Mouse (Mus musculus) CH12.LX (cell line): ENCODE results near the gene Ccdc57. TPM values are rescaled to one million over a fixed set of nuclear protein-coding genes. Genes with fewer than 3 reads are reported as not detected.

Experiments used
- DNase-seq: peaks from one replicate; pipeline ENCODE4 v3.0.0-alpha.2; 2013; ENCODE audit errors: extremely low read depth
- H3K27ac ChIP-seq: 2 replicates; pipeline ENCODE4 v1.5.1; 2012; ENCODE audit warnings: low read depth, mild to moderate bottlenecking, control low read depth, moderate library complexity; ENCODE audit not compliant: insufficient read depth
- H3K27me3 ChIP-seq: replicated peaks from 2 replicates; pipeline ENCODE3; 2012; ENCODE audit warnings: inconsistent platforms
- H3K36me3 ChIP-seq, 2 experiments: replicated peaks in 1 of 2; 2 replicates each; pipeline versions ENCODE3 to v1.6.1; 2012; ENCODE audit warnings: inconsistent platforms in 1 of 2, low read length in 1 of 2, mild to moderate bottlenecking in 1 of 2, mixed read lengths in 1 of 2, moderate library complexity in 1 of 2; ENCODE audit not compliant: control insufficient read depth in 1 of 2, insufficient read depth in 1 of 2
- H3K4me1 ChIP-seq, 2 experiments: 2 replicates each; pipeline ENCODE4 v1.6.1; 2012; ENCODE audit warnings: inconsistent platforms in 1 of 2, moderate library complexity in 1 of 2; ENCODE audit not compliant: insufficient read depth in 2 of 2, control insufficient read depth in 1 of 2
- H3K4me2 ChIP-seq: 2 replicates; pipeline ENCODE4 v1.6.1; 2012; ENCODE audit warnings: low read depth, mild to moderate bottlenecking, control low read depth; ENCODE audit not compliant: poor library complexity, insufficient read depth, severe bottlenecking
- H3K4me3 ChIP-seq, 3 experiments: fragments of 150-350 bp in 1 of 3; sonication (generic) in 1 of 3; replicated peaks in 1 of 3; 2 replicates each; pipeline versions ENCODE3 to v1.5.1; 2011 to 2012; ENCODE audit warnings: low read depth in 2 of 3, low read length in 2 of 3, mild to moderate bottlenecking in 2 of 3, moderate library complexity in 2 of 3, control low read depth in 1 of 3, improper control_type of control experiment in 1 of 3, inconsistent platforms in 1 of 3, mixed read lengths in 1 of 3; ENCODE audit not compliant: poor library complexity in 1 of 3
- H3K79me2 ChIP-seq: replicated peaks from 2 replicates; pipeline ENCODE4 v1.6.1; 2012; ENCODE audit warnings: mild to moderate bottlenecking, moderate library complexity; ENCODE audit not compliant: control insufficient read depth, poor library complexity, insufficient read depth, severe bottlenecking; ENCODE audit errors: extremely low read depth
- H3K9ac ChIP-seq: 2 replicates; pipeline ENCODE4 v1.6.1; 2012; ENCODE audit warnings: low read depth, mild to moderate bottlenecking, control low read depth, moderate library complexity; ENCODE audit not compliant: insufficient read depth
- H3K9me3 ChIP-seq: replicated peaks from 2 replicates; pipeline ENCODE3; 2012; ENCODE audit warnings: low read length, inconsistent platforms, mixed read lengths
- BHLHE40 ChIP-seq: IDR thresholded peaks from 2 replicates; pipeline ENCODE4 v1.6.1; 2011; ENCODE audit warnings: mild to moderate bottlenecking, low read depth, low read length, improper control_type of control experiment
- CHD1 ChIP-seq: IDR thresholded peaks from 2 replicates; pipeline ENCODE4 v1.6.1; 2012; ENCODE audit warnings: low read depth, low read length, improper control_type of control experiment, inconsistent platforms
- CHD2 ChIP-seq: IDR thresholded peaks from 2 replicates; pipeline ENCODE4 v1.6.1; 2011; ENCODE audit warnings: low read length, improper control_type of control experiment
- CTCF ChIP-seq, 2 experiments: IDR thresholded peaks in 1 of 2; conservative IDR thresholded peaks in 1 of 2; 2 replicates each; pipeline ENCODE4 v1.5.1; 2011 to 2012; ENCODE audit warnings: low read depth in 2 of 2, low read length in 2 of 2, improper control_type of control experiment in 1 of 2, inconsistent platforms in 1 of 2, mild to moderate bottlenecking in 1 of 2, moderate library complexity in 1 of 2
- E2F4 ChIP-seq: IDR thresholded peaks from 2 replicates; pipeline ENCODE4 v1.6.1; 2011; ENCODE audit warnings: low read depth, low read length, improper control_type of control experiment; ENCODE audit not compliant: insufficient replicate concordance
- ELF1 ChIP-seq: IDR thresholded peaks from 2 replicates; pipeline ENCODE4 v1.6.1; 2014; ENCODE audit warnings: low read depth, mild to moderate bottlenecking, inconsistent platforms, low read length, improper control_type of control experiment
- EP300 ChIP-seq: IDR thresholded peaks from 2 replicates; pipeline ENCODE4 v1.6.1; 2011; ENCODE audit warnings: low read length, improper control_type of control experiment
- ETS1 ChIP-seq: conservative IDR thresholded peaks from 2 replicates; pipeline ENCODE4 v1.6.1; 2012; ENCODE audit warnings: low read depth, mild to moderate bottlenecking, inconsistent platforms, low read length, improper control_type of control experiment, moderate library complexity
- GABPA ChIP-seq: IDR thresholded peaks from 2 replicates; pipeline ENCODE4 v1.6.1; 2012; ENCODE audit warnings: low read depth, low read length, improper control_type of control experiment, inconsistent platforms; ENCODE audit not compliant: insufficient replicate concordance
- HCFC1 ChIP-seq: IDR thresholded peaks from 2 replicates; pipeline ENCODE4 v1.6.1; 2012; ENCODE audit warnings: low read depth, mild to moderate bottlenecking, inconsistent platforms, low read length, improper control_type of control experiment
- IRF4 ChIP-seq: IDR thresholded peaks from 2 replicates; pipeline ENCODE4 v1.6.1; 2014; ENCODE audit warnings: low read depth, mild to moderate bottlenecking, inconsistent platforms, low read length, improper control_type of control experiment
- JUN ChIP-seq: IDR thresholded peaks from 2 replicates; pipeline ENCODE4 v1.6.1; 2011; ENCODE audit warnings: low read depth, mild to moderate bottlenecking, low read length, improper control_type of control experiment, moderate library complexity; ENCODE audit not compliant: insufficient read depth
- JUND ChIP-seq: conservative IDR thresholded peaks from 2 replicates; pipeline ENCODE4 v1.6.1; 2011; ENCODE audit warnings: low read depth, low read length, improper control_type of control experiment
- KAT2A ChIP-seq: IDR thresholded peaks from 2 replicates; pipeline ENCODE4 v1.6.1; 2012; ENCODE audit warnings: low read length, improper control_type of control experiment, inconsistent platforms; ENCODE audit not compliant: insufficient replicate concordance
- MAFK ChIP-seq: IDR thresholded peaks from 2 replicates; pipeline ENCODE4 v1.6.1; 2011; ENCODE audit warnings: low read length, improper control_type of control experiment; ENCODE audit not compliant: insufficient replicate concordance
- MAX ChIP-seq: IDR thresholded peaks from 2 replicates; pipeline ENCODE4 v1.6.1; 2011; ENCODE audit warnings: low read length, improper control_type of control experiment
- MAZ ChIP-seq: IDR thresholded peaks from 2 replicates; pipeline ENCODE4 v1.6.1; 2012; ENCODE audit warnings: low read depth, mild to moderate bottlenecking, inconsistent platforms, low read length, improper control_type of control experiment, moderate library complexity
- MEF2A ChIP-seq: IDR thresholded peaks from 2 replicates; pipeline ENCODE4 v1.6.1; 2014; ENCODE audit warnings: low read depth, mild to moderate bottlenecking, inconsistent platforms, low read length, improper control_type of control experiment, borderline replicate concordance
- MXI1 ChIP-seq: IDR thresholded peaks from 2 replicates; pipeline ENCODE4 v1.6.1; 2011; ENCODE audit warnings: mild to moderate bottlenecking, low read depth, low read length, improper control_type of control experiment
- MYC ChIP-seq: IDR thresholded peaks from 2 replicates; pipeline ENCODE4 v1.6.1; 2011; ENCODE audit warnings: low read depth, mild to moderate bottlenecking, improper control_type of control experiment, low read length
- NELFE ChIP-seq: IDR thresholded peaks from 2 replicates; pipeline ENCODE4 v1.6.1; 2011; ENCODE audit warnings: low read depth, low read length, improper control_type of control experiment
- NRF1 ChIP-seq: IDR thresholded peaks from 2 replicates; pipeline ENCODE4 v1.6.1; 2014; ENCODE audit warnings: low read depth, mild to moderate bottlenecking, inconsistent platforms, low read length, improper control_type of control experiment, moderate library complexity
- PAX5 ChIP-seq: IDR thresholded peaks from 2 replicates; pipeline ENCODE4 v1.6.1; 2012; ENCODE audit warnings: low read length, inconsistent platforms, mixed read lengths
- POLR2A ChIP-seq: IDR thresholded peaks from 2 replicates; pipeline ENCODE4 v1.6.1; 2011; ENCODE audit warnings: low read depth, mild to moderate bottlenecking, improper control_type of control experiment, low read length
- POLR2AphosphoS2 ChIP-seq: IDR thresholded peaks from 2 replicates; pipeline ENCODE4 v1.6.1; 2011; ENCODE audit warnings: low read depth, low read length, improper control_type of control experiment
- RAD21 ChIP-seq: IDR thresholded peaks from 2 replicates; pipeline ENCODE4 v1.6.1; 2011; ENCODE audit warnings: low read depth, mild to moderate bottlenecking, low read length, improper control_type of control experiment, moderate library complexity
- RCOR1 ChIP-seq: conservative IDR thresholded peaks from 2 replicates; pipeline ENCODE4 v1.6.1; 2012; ENCODE audit warnings: low read depth, mild to moderate bottlenecking, inconsistent platforms, low read length, improper control_type of control experiment
- SIN3A ChIP-seq: IDR thresholded peaks from 2 replicates; pipeline ENCODE4 v1.6.1; 2012; ENCODE audit warnings: low read length, improper control_type of control experiment, inconsistent platforms
- SMC3 ChIP-seq: IDR thresholded peaks from 2 replicates; pipeline ENCODE4 v1.6.1; 2011; ENCODE audit warnings: low read depth, low read length, improper control_type of control experiment
- TBP ChIP-seq: conservative IDR thresholded peaks from 2 replicates; pipeline ENCODE4 v1.6.1; 2011; ENCODE audit warnings: low read depth, low read length, improper control_type of control experiment
- TCF12 ChIP-seq: IDR thresholded peaks from 2 replicates; pipeline ENCODE4 v1.6.1; 2014; ENCODE audit warnings: low read depth, mild to moderate bottlenecking, inconsistent platforms, low read length, improper control_type of control experiment
- UBTF ChIP-seq: IDR thresholded peaks from 2 replicates; pipeline ENCODE4 v1.6.1; 2012; ENCODE audit warnings: low read depth, mild to moderate bottlenecking, inconsistent platforms, low read length, improper control_type of control experiment, moderate library complexity
- USF1 ChIP-seq: IDR thresholded peaks from 2 replicates; pipeline ENCODE4 v1.6.1; 2014; ENCODE audit warnings: low read depth, mild to moderate bottlenecking, inconsistent platforms, low read length, improper control_type of control experiment
- USF2 ChIP-seq: conservative IDR thresholded peaks from 2 replicates; pipeline ENCODE4 v1.6.1; 2011; ENCODE audit warnings: low read depth, low read length, improper control_type of control experiment
- ZC3H11A ChIP-seq: IDR thresholded peaks from 2 replicates; pipeline ENCODE4 v1.6.1; 2012; ENCODE audit warnings: low read depth, mild to moderate bottlenecking, inconsistent platforms, low read length, improper control_type of control experiment
- ZKSCAN1 ChIP-seq: IDR thresholded peaks from 2 replicates; pipeline ENCODE4 v1.6.1; 2012; ENCODE audit warnings: low read depth, inconsistent platforms, low read length, improper control_type of control experiment, borderline replicate concordance
- ZMIZ1 ChIP-seq: IDR thresholded peaks from 2 replicates; pipeline ENCODE4 v1.6.1; 2012; ENCODE audit warnings: low read depth, mild to moderate bottlenecking, inconsistent platforms, low read length, improper control_type of control experiment
- ZNF384 ChIP-seq: IDR thresholded peaks from 2 replicates; pipeline ENCODE4 v1.6.1; 2012; ENCODE audit warnings: low read depth, low read length, improper control_type of control experiment, inconsistent platforms
- dilution Hi-C: fragments of 300-500 bp; cut with MboI; formaldehyde crosslinking; loops from 2 replicates; pipeline ENCODE4 v1.14.3; 2020; ENCODE audit warnings: low sequenced_read_pairs; ENCODE audit not compliant: extremely low pct_unique_long_range_greater_than_20kb, extremely low pct_ligation_motif_present
- in situ Hi-C: fragments of 300-500 bp; cut with MboI; formaldehyde crosslinking; loops from 3 replicates; pipeline ENCODE4 v1.14.3; 2019; ENCODE audit warnings: low sequenced_read_pairs, low pct_ligation_motif_present, low pct_unique_long_range_greater_than_20kb, mixed read lengths
- polyA plus RNA-seq: library from polyadenylated mRNA; unstranded; fragments of >175 nt; gene quantifications from 2 replicates; pipeline ENCODE4 v1.2.1, GENCODE M21; 2012; ENCODE audit warnings: low read depth; ENCODE audit not compliant: insufficient read length
- total RNA-seq, 2 experiments: library from RNA; depleted of rRNA; stranded (reverse); fragments of 300-350 nt in 1 of 2; fragments of >200 nt in 1 of 2; gene quantifications; 2 replicates each; pipeline ENCODE4 v1.2.3; 2012 to 2014

Ccdc57 gene
- total and polyA plus RNA-seq, 3 experiments, result 2.3 to 6.0 (median 5.4) TPM

- H3K4me1 ChIP-seq, result peaks cover 12 to 41% of the 10 kb centered on the region in 2 experiments
- H3K27ac ChIP-seq, result 0 out of 2 replicates have a peak within 1 kb of the TSS, but pooled peaks have one; percentile 11
- peaks cover 33 to 43% of the 10 kb centered on the region in 2 experiments for H3K36me3 ChIP-seq
- dilution Hi-C loops, result no loop called here
- H3K9ac ChIP-seq, result peak within 1 kb of the TSS; percentile 93
- H3K27me3 ChIP-seq, result no peaks in the 10 kb centered on the region
- H3K9me3 ChIP-seq, result no peaks in the 10 kb centered on the region
- DNase-seq, result peak; percentile 99
- in situ Hi-C loops, result no loop called here
- H3K79me2 ChIP-seq, result peaks cover 19% of the 10 kb centered on the region
- peak within 1 kb of the TSS; percentile 74 to 98 (median 95) for H3K4me3 ChIP-seq
- peak within 1 kb of the TSS; percentile 95 for H3K4me2 ChIP-seq
- TF ChIP-seq RCOR1 (0 out of 2 replicates have a peak, but pooled peaks have one; percentile 90), JUN (no peak), NELFE (peak; percentile 96), MAX (peak; percentile 80; the same call in 1 of the 2 replicates), PAX5 (no peak), NRF1 (peak; percentile 96), MXI1 (peak; percentile 97), JUND (no peak), ZC3H11A (no peak), SMC3 (no peak), CHD1 (no peak), CTCF (conservative IDR thresholded peaks at IDR 0.05 in 1 of 2, IDR thresholded peaks at IDR 0.05 in 1 of 2; ENCODE audit: low read depth in 2 of 2, low read length in 2 of 2) (no peak), TCF12 (peak; percentile 96), POLR2A (peak; percentile 98), MAFK (no peak), ELF1 (peak; percentile 90), ETS1 (0 out of 2 replicates have a peak, but pooled peaks have one; percentile 13), MYC (peak; percentile 94), E2F4 (no peak; the same call in 1 of the 2 replicates), UBTF (peak; percentile 20; the same call in 1 of the 2 replicates), ZNF384 (no peak), BHLHE40 (0 out of 2 replicates have a peak, but pooled peaks have one; percentile 22), MAZ (no peak), ZKSCAN1 (no peak), CHD2 (no peak), HCFC1 (peak; percentile 96), KAT2A (peak; percentile 95; the same call in 1 of the 2 replicates), ZMIZ1 (peak; percentile 85), TBP (peak; percentile 94), USF2 (no peak; the same call in 1 of the 2 replicates), IRF4 (peak; percentile 81; the same call in 1 of the 2 replicates), POLR2AphosphoS2 (peak; percentile 71; the same call in 1 of the 2 replicates), RAD21 (no peak), GABPA (peak; percentile 46; the same call in 1 of the 2 replicates), EP300 (no peak), SIN3A (peak; percentile 98), USF1 (no peak), MEF2A (peak; percentile 91)
Measured at GRCm38 (mm10) chr11:120795756-120796613, 136.7 kb downstream of the Ccdc57 start, which contains the start of gene Dus1l. Gene Dus1l (minus strand): TSS chr11:120796403.
